8 mouse cellular contexts compared by ENCODE assay signal in genomic region chr9:110296867-110297627, GRCm38 (mm10). TPM values are rescaled to one million over a fixed set of nuclear protein-coding genes. Genes with fewer than 3 reads are reported as not detected.
A peak's percentile ranks its signal among the peaks of the same experiment; 100 is the strongest.
DNase-seq lines count a peak whose midpoint lies in the region; TF ChIP-seq lines count a peak whose summit lies in the region.

No protein-coding gene starts in this region.

- H3K4me3 ChIP-seq in left cerebral cortex, adult 2 months = no peak overlapping the region

- peak; percentile 75 for DNase-seq in T-cell, adult 2 months (ENCODE audit: low spot score)
- DNase-seq in cerebellum, postnatal 25 days = peak; percentile 85 to 89
- DNase-seq in gastrocnemius, adult 18-20 months (ENCODE audit: low spot score) = peak; percentile 76
- peak; percentile 90 for DNase-seq in induced T-regulatory cell, adult 2 months (ENCODE audit: low read depth)
- DNase-seq in left cerebral cortex, adult 2 months (ENCODE audit: extremely low spot score in 1 of 2, low spot score in 2 of 2) = peak; percentile 85 to 87
- DNase-seq in mesoderm, embryonic 11.5 days (ENCODE audit: low read depth, low spot score) = peak; percentile 91
- DNase-seq in right cerebral cortex, postnatal 14 days = peak; percentile 86
- DNase-seq in urinary bladder, postnatal 25 days (ENCODE audit: low spot score) = peak; percentile 77

- intact Hi-C loops in left cerebral cortex, adult 2 months (cut with DNase I) = loop anchor here (5.0 kb wide), 2 partner anchors 180 to 405 kb away; partner anchors contain the start of genes Dhx30 and Smarcc1

- H3K27ac ChIP-seq in left cerebral cortex, adult 2 months = no peak overlapping the region

- TF ChIP-seq CTCF in left cerebral cortex, adult 2 months (IDR thresholded peaks at IDR 0.05) = peak; percentile 85

RNA-seq across cellular contexts. Expression of gene Elp6, which starts 7.9 kb away (rescaled TPM):
- total RNA-seq in gastrocnemius, adult 18-20 months (2021) = 1 to 10 TPM; 1.8 to 2.2 TPM
- total RNA-seq in left cerebral cortex, adult 2 months (2021) = 10 to 100 TPM in 1 of 2 experiments, 1 to 10 TPM in 1; 9.1 to 14.1 TPM

RNA-seq across cellular contexts. Expression of gene Scap, which starts 36.0 kb away (rescaled TPM):
- 10 to 100 TPM; 13.9 to 16.4 TPM for total RNA-seq in gastrocnemius, adult 18-20 months (2021)
- 100 to 1,000 TPM in 1 of 2 experiments, 10 to 100 TPM in 1; 97.0 to 107 TPM for total RNA-seq in left cerebral cortex, adult 2 months (2021)

RNA-seq across cellular contexts. Expression of gene Cspg5, which starts 53.5 kb away (rescaled TPM):
- under 1 TPM; 0.23 to 0.24 TPM for total RNA-seq in gastrocnemius, adult 18-20 months (2021)
- 100 to 1,000 TPM; 352 to 356 TPM for total RNA-seq in left cerebral cortex, adult 2 months (2021)

Comparison
In these comparisons a context has a peak if more than half of its experiments do, and no peak if none do; other contexts are left out.
1. RNA of gene Scap, which starts 36.0 kb away (total RNA-seq): 97.0 to 107 TPM in left cerebral cortex, adult 2 months; 13.9 to 16.4 TPM in gastrocnemius, adult 18-20 months; every median in the first group is over 4 times any median in the second.
2. RNA of gene Cspg5, which starts 53.5 kb away (total RNA-seq): 352 to 356 TPM in left cerebral cortex, adult 2 months; 0.23 to 0.24 TPM in gastrocnemius, adult 18-20 months; every median in the first group is over 100 times any median in the second.
3. Peak in every context shown above with its lines, with median percentiles within 50 percentile points of each other: DNase-seq.